Mouse (Mus musculus) brown adipose tissue, adult 24 weeks (tissue): Measurements from ENCODE around the gene Gm10160. TPM values are rescaled to one million over a fixed set of nuclear protein-coding genes. Genes with fewer than 3 reads are reported as not detected.

ENCODE experiments used
- H3K27ac ChIP-seq: fragments of 200-500 bp; replicated peaks from 2 replicates; pipeline ENCODE4 v1.5.1; 2012; ENCODE audit warnings: low read depth, mild to moderate bottlenecking, low read length
- H3K4me1 ChIP-seq: fragments of 200-500 bp; 2 replicates; pipeline ENCODE4 v1.6.1; 2012; ENCODE audit warnings: low read length, mixed read lengths; ENCODE audit not compliant: control insufficient read depth, insufficient read depth, insufficient read length
- H3K4me3 ChIP-seq: fragments of 200-500 bp; 2 replicates; pipeline ENCODE4 v1.5.1; 2012; ENCODE audit warnings: low read depth, mild to moderate bottlenecking, low read length, moderate library complexity; ENCODE audit not compliant: insufficient read depth
- polyA plus RNA-seq: library from polyadenylated mRNA; stranded (reverse); fragments of >200 nt; gene quantifications from 2 replicates; pipeline ENCODE4 v1.2.4, GENCODE M21; 2012; ENCODE audit not compliant: missing spikeins, insufficient read depth, insufficient read length

Gm10160 gene
- polyA plus RNA-seq, 1 experiment = not detected

DNA sequence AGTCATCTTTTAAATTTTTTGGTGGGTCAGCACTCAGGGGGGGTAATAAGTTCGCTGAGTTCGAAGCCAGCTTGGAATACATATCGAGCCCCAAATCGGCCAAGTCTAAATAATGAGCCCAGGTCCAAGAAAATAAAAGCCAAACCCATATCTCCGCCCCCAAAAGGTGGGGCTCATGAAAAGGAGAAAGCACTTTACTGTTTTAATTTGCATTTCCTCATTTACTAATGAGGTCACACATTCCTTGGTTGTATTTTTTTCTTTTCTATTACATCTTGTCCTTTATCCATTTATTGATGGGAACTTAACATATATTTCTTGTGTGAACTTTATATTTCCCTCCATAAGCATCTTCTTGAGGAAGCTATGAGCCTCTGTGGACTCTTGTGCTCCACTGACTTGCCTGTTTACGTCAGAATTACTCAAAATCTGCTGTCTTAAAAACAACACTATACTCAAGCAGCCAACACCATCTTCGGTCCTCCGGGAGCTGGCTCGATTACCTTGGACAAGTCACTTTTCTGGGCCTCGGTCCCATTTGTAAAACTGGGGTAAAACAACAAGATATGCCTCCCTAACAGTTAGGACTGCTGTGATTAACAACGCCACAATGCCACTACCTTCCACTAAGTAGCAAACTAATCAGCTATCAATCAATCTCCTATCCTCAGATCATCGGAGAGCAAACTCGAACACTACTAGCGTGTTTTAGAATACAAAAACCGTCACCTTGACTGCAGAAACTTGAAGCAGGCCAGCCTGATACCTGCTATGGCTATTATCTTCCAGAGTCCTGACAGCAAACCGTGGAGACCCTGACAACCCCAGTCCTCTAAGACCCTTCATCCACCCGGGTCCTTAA lies 27.6 kb downstream of the Gm10160 start:
- H3K4me3 ChIP-seq = peak overlapping the region; percentile 98
- H3K4me1 ChIP-seq = peaks cover 27% of the 10 kb centered on the region
- H3K27ac ChIP-seq = peak overlapping the region; percentile 90

DNA sequence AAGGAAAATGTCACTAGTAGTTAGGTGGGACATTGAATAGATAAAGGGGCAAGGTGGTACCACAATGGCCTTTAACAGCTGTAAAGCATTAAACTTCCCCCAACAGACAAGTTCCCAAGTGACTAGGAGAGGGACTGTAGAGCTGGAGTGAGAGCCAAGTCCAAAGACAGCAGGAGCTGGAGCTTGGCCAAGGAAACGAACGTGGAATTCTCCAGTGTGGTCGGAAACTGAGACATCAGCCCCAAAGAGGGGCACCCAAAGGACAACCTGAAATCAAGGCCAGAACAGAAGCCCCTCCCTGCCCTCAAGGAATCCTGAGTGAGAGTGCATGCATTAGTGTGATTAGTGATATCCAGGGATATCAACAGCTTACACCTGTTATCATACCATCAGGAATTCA lies 30.2 kb downstream of the Gm10160 start:
- Histone ChIP-seq H3K4me1 (peaks cover 27% of the 10 kb centered on the region), H3K27ac (no peak overlapping the region), H3K4me3 (no peak overlapping the region)

DNA sequence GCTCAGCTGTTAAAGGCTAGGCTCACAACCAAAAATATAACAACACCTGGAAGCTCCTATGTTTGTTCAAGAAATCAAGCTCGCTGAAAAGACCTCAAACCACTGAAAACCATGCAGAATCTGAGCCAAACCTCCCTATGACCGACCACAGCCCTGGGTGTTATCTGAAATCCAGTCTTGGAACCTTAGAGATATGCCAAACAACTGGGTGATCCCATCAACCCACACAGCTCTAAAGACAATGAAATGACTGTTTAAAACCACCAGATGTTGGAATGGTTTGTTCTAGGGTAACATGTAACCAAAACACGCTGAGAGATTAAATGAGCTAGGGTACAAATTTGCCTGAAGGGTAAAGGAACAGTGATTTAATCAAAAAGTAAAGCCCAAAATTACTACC lies 30.7 kb downstream of the Gm10160 start:
- Histone ChIP-seq H3K4me1 (peaks cover 25% of the 10 kb centered on the region), H3K4me3 (no peak overlapping the region), H3K27ac (no peak overlapping the region)

DNA sequence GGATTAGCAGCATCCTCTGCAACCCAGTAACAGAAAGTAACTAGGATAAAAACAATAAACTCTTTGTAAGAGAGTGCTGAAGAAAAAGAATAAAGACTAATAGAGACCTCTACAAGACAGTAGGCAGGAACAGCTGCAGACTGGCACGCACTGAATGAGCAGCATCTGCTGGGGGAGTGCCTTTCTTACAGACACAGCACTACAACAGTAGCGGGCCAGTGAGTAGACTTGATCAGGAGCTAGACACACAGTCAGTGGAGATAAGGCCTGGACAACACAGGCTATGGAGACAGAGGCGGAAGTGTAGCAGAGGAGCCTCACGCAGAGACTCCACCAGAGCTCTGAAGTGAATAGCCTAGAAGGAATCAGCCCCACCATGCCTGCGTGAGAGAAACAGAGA lies 49.5 kb downstream of the Gm10160 start:
- no peak overlapping the region for H3K4me3 ChIP-seq
- H3K4me1 ChIP-seq = 0 out of 2 replicates have a peak, but pooled peaks cover 4% of the 10 kb centered on the region
- H3K27ac ChIP-seq = no peak overlapping the region

Other genes with a start within 250 kb of the Gm10160 start
- 1.0 and 1.1 TPM in 2 replicates for gene Homer2, start 148.3 kb downstream of the Gm10160 start, polyA plus RNA-seq
- 30.5 and 35.6 TPM in 2 replicates for gene Ramac, start 92.9 kb downstream of the Gm10160 start, polyA plus RNA-seq
- 26.6 and 31.2 TPM in 2 replicates for gene 3110040N11Rik, start 66.3 kb downstream of the Gm10160 start, polyA plus RNA-seq
- gene Btbd1, start 26.4 kb downstream of the Gm10160 start, polyA plus RNA-seq = 193 and 285 TPM in 2 replicates
- gene Tm6sf1, start 3.2 kb upstream of the Gm10160 start, polyA plus RNA-seq = 21.2 and 24.4 TPM in 2 replicates
- 2.6 and 3.1 TPM in 2 replicates for gene Hdgfl3, start 78.7 kb upstream of the Gm10160 start, polyA plus RNA-seq
- not detected in 2 replicates for gene Bnc1, start 136.5 kb upstream of the Gm10160 start, polyA plus RNA-seq